Mouse (Mus musculus) right cerebral cortex, postnatal 10 days (tissue): ENCODE measurements at regions not wholly inside any gene's neighbourhood (a gene's known extent, or its start where the extent isn't known, plus 50 kb on each side); places are given as distances from the start of the nearest gene placed in this dataset.

ENCODE experiments used
- DNase-seq, 2 experiments: peaks; one replicate each; pipeline ENCODE4 v3.0.0; 2021; ENCODE audit warnings: low spot score in 2 of 2

DNA sequence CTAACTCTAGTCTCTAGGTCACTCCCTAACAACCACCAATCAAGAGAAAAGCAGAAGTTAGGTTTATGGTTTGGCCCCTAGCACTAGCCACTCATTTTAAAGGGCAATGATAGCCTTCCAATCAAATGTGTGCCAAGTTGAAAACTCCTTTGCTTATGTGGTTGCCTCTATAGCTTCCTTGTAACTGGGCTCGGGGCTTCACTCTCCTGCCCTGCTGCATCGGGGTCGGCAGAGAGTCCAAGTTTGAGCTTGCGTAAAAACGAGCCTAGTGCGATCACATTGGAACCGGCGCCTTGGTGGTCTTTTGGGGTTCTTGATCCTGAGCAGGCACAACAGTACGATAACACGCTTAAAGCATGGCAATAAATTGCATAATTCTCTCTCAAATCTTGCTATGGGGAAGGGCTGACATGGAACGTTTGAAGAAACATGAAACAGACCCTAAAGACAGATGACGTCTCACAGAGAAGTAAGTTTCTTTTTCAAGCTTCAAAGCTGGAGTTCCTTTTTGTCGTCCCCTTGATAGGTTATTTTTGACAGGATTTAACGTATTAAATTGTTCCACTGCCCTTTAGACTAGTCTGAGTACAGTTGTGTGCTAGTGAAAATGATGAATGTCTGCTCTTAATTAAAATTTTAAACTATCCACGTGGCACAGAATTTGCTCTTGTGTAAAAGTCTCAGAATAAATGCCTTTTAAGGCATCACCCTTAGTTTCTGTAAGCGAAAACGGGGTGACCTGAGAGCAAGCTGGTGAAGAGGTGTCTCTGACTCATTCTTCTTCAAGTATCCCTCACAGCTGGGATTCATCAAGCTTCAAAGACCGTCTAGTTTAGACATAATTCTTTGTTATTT lies 52.0 kb downstream of the 4930426L09Rik start:
- no peak for DNase-seq

DNA sequence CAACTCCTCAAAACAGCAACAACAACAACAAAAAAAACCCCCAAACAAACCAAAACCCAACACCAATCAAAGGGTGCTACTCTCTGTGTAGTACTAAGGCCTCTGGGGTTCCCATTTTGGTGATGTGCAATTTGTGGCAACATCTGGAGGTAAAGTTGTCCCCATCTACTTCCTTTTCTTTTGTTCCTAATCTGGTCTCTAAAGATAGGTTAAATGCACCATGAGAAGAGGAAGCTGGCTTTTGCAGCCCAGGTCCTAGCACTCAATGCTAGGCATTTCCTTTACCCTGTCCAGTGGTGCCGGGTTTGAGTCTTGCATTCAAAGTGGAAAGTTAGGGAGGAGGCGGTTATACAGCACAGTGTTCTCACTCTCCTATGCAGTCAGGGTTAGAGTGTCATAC lies 57.4 kb downstream of the 4930426L09Rik start:
- DNase-seq = no peak

GRCm38 (mm10) chr2:19057859-19058258 lies 59.7 kb downstream of the 4930426L09Rik start:
- DNase-seq = no peak

DNA sequence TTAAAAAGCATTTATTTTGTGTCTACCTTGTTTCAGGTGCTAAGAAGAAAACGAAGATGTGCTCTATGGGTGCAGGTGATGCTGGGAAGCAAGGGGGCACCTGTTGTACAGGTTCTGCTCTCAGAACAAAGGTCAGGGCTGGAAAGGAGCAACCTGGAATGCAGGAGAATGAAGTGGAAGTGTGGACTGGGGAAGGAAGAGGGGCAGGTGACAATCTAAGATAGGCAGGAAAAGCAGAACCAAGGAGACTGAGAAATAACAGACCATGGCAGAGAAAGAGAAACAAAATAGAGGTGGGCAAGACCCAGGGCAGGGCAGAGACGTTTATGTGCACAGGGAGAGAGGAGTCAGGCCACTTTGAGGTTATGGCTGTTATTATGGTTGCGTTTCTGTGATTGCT lies 60.6 kb downstream of the 4930426L09Rik start:
- DNase-seq = no peak

GRCm38 (mm10) chr2:19059246-19059645 lies 61.1 kb downstream of the 4930426L09Rik start:
- no peak for DNase-seq

DNA sequence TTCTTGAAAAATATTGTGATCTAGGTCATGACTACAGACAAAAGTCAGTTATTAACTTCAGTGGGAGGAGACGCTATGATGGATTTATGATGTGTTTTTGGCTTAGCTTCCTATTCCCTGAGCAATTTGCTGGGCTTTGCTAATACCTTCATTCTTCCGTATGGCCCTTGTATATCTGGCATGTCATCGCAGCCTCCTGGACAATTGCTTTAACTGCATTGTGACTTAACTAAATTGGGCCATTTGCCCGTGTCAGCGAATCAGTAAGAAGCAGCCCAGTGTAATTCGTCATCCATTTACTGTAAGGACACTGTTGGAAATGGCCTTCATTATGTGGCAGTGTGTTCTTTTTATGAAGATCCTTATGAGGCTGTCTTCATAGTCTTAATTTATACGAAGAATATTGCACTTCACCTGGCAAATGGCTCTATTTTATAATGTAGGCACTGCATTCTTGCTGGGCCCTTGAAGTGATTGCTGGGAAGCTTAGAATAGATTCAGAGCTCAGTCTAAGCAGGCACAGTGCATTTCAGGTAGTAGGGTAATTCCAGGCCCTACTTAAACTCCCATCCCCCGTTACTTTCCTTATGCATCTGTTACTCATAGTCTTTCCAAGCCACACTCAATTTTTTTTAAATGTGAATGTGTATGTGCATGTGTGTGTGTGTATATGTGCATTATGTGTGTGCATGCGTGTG lies 62.2 kb downstream of the 4930426L09Rik start:
- no peak for DNase-seq

GRCm38 (mm10) chr2:19064560-19065362 lies 66.6 kb downstream of the 4930426L09Rik start:
- DNase-seq = no peak

- no peak for DNase-seq
Observed at GRCm38 (mm10) chr2:19065511-19065910, 67.4 kb downstream of the 4930426L09Rik start.

DNA sequence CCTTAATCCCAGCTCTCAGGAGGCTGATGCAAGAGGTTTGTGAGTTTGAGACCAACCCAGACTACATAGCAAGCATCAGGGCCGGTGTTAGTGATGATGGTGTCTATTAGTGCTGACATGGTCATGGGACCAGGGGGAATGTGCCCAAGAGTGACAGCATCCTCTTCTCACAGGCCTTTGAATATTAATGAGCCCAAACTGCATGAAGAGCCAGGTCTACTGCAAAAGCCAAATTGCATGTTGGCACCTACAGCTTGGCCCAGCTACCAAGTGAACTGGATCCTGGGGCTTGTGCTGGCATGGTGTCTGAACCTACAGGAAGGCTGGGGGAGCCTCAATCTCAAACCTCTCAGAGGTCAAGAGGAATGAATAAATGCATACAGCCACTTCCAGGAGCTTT lies 70.0 kb downstream of the 4930426L09Rik start:
- no peak for DNase-seq

GRCm38 (mm10) chr2:19083816-19084215 lies 85.7 kb downstream of the 4930426L09Rik start:
- DNase-seq = no peak

GRCm38 (mm10) chr2:19085105-19085504 lies 87.0 kb downstream of the 4930426L09Rik start:
- DNase-seq = no peak

GRCm38 (mm10) chr2:19086167-19086566 lies 88.0 kb downstream of the 4930426L09Rik start:
- DNase-seq = no peak

- DNase-seq = no peak
Observed at GRCm38 (mm10) chr2:19086621-19087020, 88.5 kb downstream of the 4930426L09Rik start.

- no peak for DNase-seq
Observed at GRCm38 (mm10) chr2:19099384-19099783, 99.7 kb upstream of the Armc3 start.

DNA sequence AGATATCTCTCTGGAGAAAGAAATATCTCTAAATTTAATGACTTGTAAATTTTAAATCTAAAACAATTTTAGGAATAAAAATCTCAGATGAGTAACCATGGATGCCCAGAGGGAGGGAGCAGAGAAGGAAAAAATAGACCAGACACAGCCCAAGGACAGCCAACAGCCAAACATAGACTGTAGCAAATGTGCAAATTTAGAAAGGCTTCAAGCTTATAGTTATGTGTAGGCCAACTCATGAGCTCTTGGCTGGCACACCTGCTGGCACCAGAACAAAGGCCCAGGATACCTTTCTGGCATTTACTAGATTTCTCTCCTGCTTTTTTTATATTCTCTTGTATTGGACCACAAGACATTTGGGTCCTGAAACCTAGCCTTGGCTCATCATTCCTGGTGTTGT lies 90.3 kb upstream of the Armc3 start:
- DNase-seq = peak; percentile 30 to 53

GRCm38 (mm10) chr2:19119871-19120270 lies 79.2 kb upstream of the Armc3 start:
- DNase-seq = no peak

GRCm38 (mm10) chr2:19132864-19133263 lies 66.2 kb upstream of the Armc3 start:
- DNase-seq = no peak

DNA sequence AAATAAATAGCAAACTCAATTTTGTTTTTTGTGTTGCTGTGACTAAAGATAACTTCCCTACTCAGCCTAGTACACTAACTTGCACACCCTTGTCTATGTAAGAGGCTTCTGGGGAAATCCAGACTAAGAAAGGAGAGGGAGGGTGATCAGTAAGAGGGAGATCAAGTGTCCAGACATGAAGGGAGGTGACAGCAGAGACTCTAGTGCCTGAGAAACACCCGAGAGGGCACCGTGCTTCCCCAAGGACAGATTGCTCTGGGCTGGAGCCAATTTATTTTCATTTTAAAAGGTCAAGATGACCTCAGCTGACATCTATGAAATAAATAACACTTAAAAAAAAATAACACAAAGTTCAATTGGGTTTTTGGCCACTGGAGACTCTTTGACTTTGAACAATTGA lies 56.5 kb upstream of the Armc3 start:
- no peak for DNase-seq

- no peak for DNase-seq
Observed at GRCm38 (mm10) chr2:19145412-19145811, 53.7 kb upstream of the Armc3 start.

GRCm38 (mm10) chr2:19145881-19146280 lies 53.2 kb upstream of the Armc3 start:
- DNase-seq = peak in 1 of 2 experiments; percentile 41

DNA sequence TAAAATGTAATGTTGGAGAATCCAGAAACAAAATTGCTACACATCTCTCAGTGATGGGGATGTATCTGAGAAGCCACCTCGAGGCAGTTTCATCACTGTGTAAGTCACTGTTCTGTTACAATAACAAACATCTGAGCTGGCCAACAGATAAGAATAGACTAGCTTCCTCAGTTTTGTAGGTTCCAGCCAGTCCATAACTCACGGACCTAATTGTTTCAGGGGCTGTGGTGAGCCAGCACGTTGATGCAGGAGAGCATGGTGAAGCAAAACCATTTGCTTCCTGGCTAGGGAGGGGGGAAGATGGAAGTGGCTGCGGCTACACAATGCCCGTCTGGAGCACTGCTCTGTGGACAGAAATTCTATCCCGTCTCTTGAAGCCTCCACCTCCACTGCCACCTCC lies 52.8 kb upstream of the Armc3 start:
- DNase-seq = no peak

DNA sequence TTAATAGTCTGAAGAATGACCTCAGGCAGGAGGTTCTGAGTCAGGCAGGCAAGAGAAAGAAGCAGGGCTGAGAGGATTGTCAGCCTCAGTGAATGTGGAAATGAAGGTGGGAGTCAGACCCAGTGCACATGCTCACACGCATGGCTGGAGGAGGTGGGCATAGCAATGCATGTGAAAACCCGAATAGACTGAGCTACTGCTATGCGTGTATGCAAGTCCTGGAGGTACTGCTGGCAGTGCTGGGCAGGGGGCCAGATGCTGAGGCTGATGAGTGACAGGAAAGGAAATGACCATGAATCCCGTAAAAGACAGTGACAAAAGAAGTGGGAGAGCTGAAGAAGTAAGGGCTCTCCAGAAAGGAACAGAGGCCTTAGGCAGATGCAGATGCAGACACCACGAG lies 50.3 kb upstream of the Armc3 start:
- DNase-seq = peak; percentile 30 to 39
